Mouse (Mus musculus) heart, postnatal 0 days (tissue): ENCODE measurements around the gene P2rx7. TPM values are rescaled to one million over a fixed set of nuclear protein-coding genes. Genes with fewer than 3 reads are reported as not detected.

Experiments
- ATAC-seq: fragments of 200-750 bp; cut with Nextera tagmentation; 2 replicates; pipeline ENCODE4 v1.8.0; 2017; ENCODE audit warnings: low read depth, moderate number of reproducible peaks, moderate library complexity; ENCODE audit not compliant: insufficient read depth
- DNase-seq: peaks from one replicate; pipeline ENCODE4 v3.0.0-alpha.2; 2016; ENCODE audit warnings: low spot score
- H3K27ac ChIP-seq: fragments of 300-500 bp; sonication (generic); 2 replicates; pipeline ENCODE4 v1.5.1; 2014; ENCODE audit warnings: low read depth, mild to moderate bottlenecking
- H3K27me3 ChIP-seq: fragments of 300-500 bp; sonication (generic); 2 replicates; pipeline ENCODE4 v1.6.1; 2014; ENCODE audit warnings: low read length, mixed read lengths; ENCODE audit not compliant: control insufficient read depth, insufficient read depth
- H3K36me3 ChIP-seq: fragments of 300-500 bp; sonication (generic); replicated peaks from 2 replicates; pipeline ENCODE4 v1.6.1; 2014; ENCODE audit warnings: low read length, mixed read lengths; ENCODE audit not compliant: control insufficient read depth, insufficient read depth
- H3K4me1 ChIP-seq: fragments of 300-500 bp; sonication (generic); 2 replicates; pipeline ENCODE4 v1.6.1; 2014; ENCODE audit warnings: antibody characterized with exemption; ENCODE audit not compliant: control insufficient read depth, insufficient read depth
- H3K4me2 ChIP-seq: fragments of 300-500 bp; sonication (generic); 2 replicates; pipeline ENCODE4 v1.6.1; 2014; ENCODE audit warnings: low read depth, mild to moderate bottlenecking, low read length, moderate library complexity
- H3K4me3 ChIP-seq: fragments of 300-500 bp; sonication (generic); 2 replicates; pipeline ENCODE4 v1.5.1; 2014; ENCODE audit warnings: low read depth, low read length
- H3K9ac ChIP-seq: fragments of 300-500 bp; sonication (generic); replicated peaks from 2 replicates; pipeline ENCODE4 v1.6.1; 2014; ENCODE audit warnings: low read depth, low read length, mixed read lengths
- H3K9me3 ChIP-seq: fragments of 300-500 bp; sonication (generic); replicated peaks from 2 replicates; pipeline ENCODE4 v1.6.1; 2016; ENCODE audit warnings: low read length; ENCODE audit not compliant: control insufficient read depth
- CTCF ChIP-seq: IDR thresholded peaks from 2 replicates; pipeline ENCODE4 v1.5.1; 2016; ENCODE audit warnings: antibody characterized with exemption, control low read depth, low read depth
- EP300 ChIP-seq: IDR thresholded peaks from 2 replicates; pipeline ENCODE4 v1.6.1; 2016; ENCODE audit warnings: antibody characterized with exemption, low read depth
- WGBS: fragments of 180-500 bp; shearing (Covaris S2); extraction: QIAGEN DNeasy Blood & Tissue Kit; methylation state at CpG from one replicate; pipeline ENCODE4 v1.1.7; 2014; 5-methylcytosine and 5-hydroxymethylcytosine counted together
- polyA plus RNA-seq: library from polyadenylated mRNA; unstranded; fragments of >200 nt; fragmentation: Nextera tagmentation; extraction: Ambion mirVana; gene quantifications from 2 replicates; pipeline ENCODE4 v1.2.1, GENCODE M21; 2015
- total RNA-seq: library from RNA; depleted of rRNA; stranded (reverse); fragments of >200 nt; gene quantifications from 2 replicates; pipeline ENCODE4 v1.2.3, GENCODE M21; 2014; ENCODE audit warnings: low replicate concordance

The P2rx7 gene
- total and polyA plus RNA-seq, 2 experiments from 2014 or later, result 1.6 to 2.7 TPM

- H3K4me3 ChIP-seq, result no peak overlapping the region
- no peaks in the 10 kb centered on the region for H3K9me3 ChIP-seq
- no peak overlapping the region for H3K27ac ChIP-seq
- no peaks in the 10 kb centered on the region for H3K4me1 ChIP-seq
- ATAC-seq, result no peak
- no peak overlapping the region for H3K9ac ChIP-seq
- TF ChIP-seq CTCF (no peak), EP300 (no peak)
- no peak overlapping the region for H3K4me2 ChIP-seq
- H3K27me3 ChIP-seq, result no peaks in the 10 kb centered on the region
- no peak for DNase-seq
- H3K36me3 ChIP-seq, result peaks cover 18% of the 10 kb centered on the region
- 88% methylated on average over 8 of the region's 8 CpGs for WGBS
These were observed 75.5 kb downstream of the P2rx7 start for GRCm38 (mm10) chr5:122719168-122719567.

GRCm38 (mm10) chr5:122725453-122725852 lies 81.7 kb downstream of the P2rx7 start:
- no peak for TF ChIP-seq EP300
- TF ChIP-seq CTCF, result no peak
- no peaks in the 10 kb centered on the region for H3K9me3 ChIP-seq
- no peak overlapping the region for H3K4me2 ChIP-seq
- no peak overlapping the region for H3K27ac ChIP-seq
- no peak for ATAC-seq
- no peak overlapping the region for H3K4me3 ChIP-seq
- H3K27me3 ChIP-seq, result no peaks in the 10 kb centered on the region
- DNase-seq, result no peak
- WGBS, result 82% methylated on average over 13 of the region's 13 CpGs
- H3K9ac ChIP-seq, result no peak overlapping the region
- no peaks in the 10 kb centered on the region for H3K4me1 ChIP-seq
- 0 out of 2 replicates have a peak, but pooled peaks cover 4% of the 10 kb centered on the region for H3K36me3 ChIP-seq

GRCm38 (mm10) chr5:122726068-122726467 lies 82.4 kb downstream of the P2rx7 start:
- H3K36me3 ChIP-seq, result 0 out of 2 replicates have a peak, but pooled peaks cover 4% of the 10 kb centered on the region
- DNase-seq (peak; percentile 56), ATAC-seq (peak; percentile 53)
- H3K4me1 ChIP-seq, result no peaks in the 10 kb centered on the region
- H3K4me2 ChIP-seq, result no peak overlapping the region
- H3K9me3 ChIP-seq, result no peaks in the 10 kb centered on the region
- no peak overlapping the region for H3K27ac ChIP-seq
- no peak overlapping the region for H3K9ac ChIP-seq
- H3K4me3 ChIP-seq, result no peak overlapping the region
- no peaks in the 10 kb centered on the region for H3K27me3 ChIP-seq
- TF ChIP-seq EP300 (no peak), CTCF (peak; percentile 83)
- 19% methylated on average over 7 of the region's 7 CpGs for WGBS

GRCm38 (mm10) chr5:122726595-122726994 lies 82.9 kb downstream of the P2rx7 start:
- H3K9ac ChIP-seq, result no peak overlapping the region
- H3K9me3 ChIP-seq, result no peaks in the 10 kb centered on the region
- ATAC-seq (no peak; the same call in 1 of the 2 replicates), DNase-seq (no peak)
- H3K27ac ChIP-seq, result no peak overlapping the region
- no peaks in the 10 kb centered on the region for H3K27me3 ChIP-seq
- H3K4me1 ChIP-seq, result no peaks in the 10 kb centered on the region
- TF ChIP-seq CTCF (no peak), EP300 (no peak)
- H3K4me2 ChIP-seq, result no peak overlapping the region
- no peak overlapping the region for H3K4me3 ChIP-seq
- WGBS, result 65% methylated on average over 5 of the region's 5 CpGs
- H3K36me3 ChIP-seq, result 0 out of 2 replicates have a peak, but pooled peaks cover 4% of the 10 kb centered on the region

GRCm38 (mm10) chr5:122727096-122727495 lies 83.4 kb downstream of the P2rx7 start:
- DNase-seq (no peak), ATAC-seq (no peak)
- 0 out of 2 replicates have a peak, but pooled peaks cover 4% of the 10 kb centered on the region for H3K36me3 ChIP-seq
- H3K27me3 ChIP-seq, result no peaks in the 10 kb centered on the region
- WGBS, result 89% methylated on average over 7 of the region's 7 CpGs
- no peaks in the 10 kb centered on the region for H3K4me1 ChIP-seq
- H3K4me3 ChIP-seq, result no peak overlapping the region
- no peaks in the 10 kb centered on the region for H3K9me3 ChIP-seq
- TF ChIP-seq CTCF (no peak), EP300 (no peak)
- H3K9ac ChIP-seq, result no peak overlapping the region
- no peak overlapping the region for H3K4me2 ChIP-seq
- H3K27ac ChIP-seq, result no peak overlapping the region

GRCm38 (mm10) chr5:122730776-122731175 lies 87.1 kb downstream of the P2rx7 start:
- no peaks in the 10 kb centered on the region for H3K27me3 ChIP-seq
- 75% methylated on average over 10 of the region's 10 CpGs for WGBS
- ATAC-seq (no peak), DNase-seq (no peak)
- H3K4me2 ChIP-seq, result no peak overlapping the region
- no peak for TF ChIP-seq EP300
- TF ChIP-seq CTCF, result no peak
- no peak overlapping the region for H3K27ac ChIP-seq
- 0 out of 2 replicates have a peak, but pooled peaks cover 4% of the 10 kb centered on the region for H3K36me3 ChIP-seq
- H3K4me3 ChIP-seq, result no peak overlapping the region
- no peaks in the 10 kb centered on the region for H3K9me3 ChIP-seq
- 0 out of 2 replicates have a peak, but pooled peaks cover 8% of the 10 kb centered on the region for H3K4me1 ChIP-seq
- H3K9ac ChIP-seq, result no peak overlapping the region
